Mouse (Mus musculus) lung, postnatal 0 days (tissue): Measurements from ENCODE around the gene Ccdc28b.

ENCODE experiments used
- CTCF ChIP-seq: IDR thresholded peaks from 2 replicates; pipeline ENCODE4 v1.5.1; 2016; ENCODE audit warnings: antibody characterized with exemption, mild to moderate bottlenecking
- EP300 ChIP-seq: IDR thresholded peaks from 2 replicates; pipeline ENCODE4 v1.6.1; 2016; ENCODE audit warnings: antibody characterized with exemption, mild to moderate bottlenecking, control low read depth

DNA sequence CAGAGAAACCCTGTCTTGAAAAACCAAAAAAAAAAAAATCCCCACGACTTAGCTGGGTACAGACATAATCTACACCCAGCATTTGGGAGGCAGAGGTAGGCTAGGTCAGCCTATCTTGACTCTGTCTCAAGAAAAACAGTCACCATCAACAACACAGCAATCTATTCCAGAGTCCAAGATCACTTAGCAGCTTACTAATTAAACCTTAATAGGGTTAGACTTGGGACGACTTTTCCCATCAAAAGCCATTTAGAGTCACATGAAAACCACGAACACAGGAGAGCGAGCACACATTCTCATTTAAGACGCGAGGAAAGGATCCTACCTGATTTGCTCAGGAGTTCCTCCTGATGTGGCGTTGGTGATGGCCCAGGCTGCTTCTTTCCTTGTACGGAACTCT is 26.6 kb upstream of the Ccdc28b start:
- TF ChIP-seq EP300 (no peak), CTCF (no peak)
